Mouse (Mus musculus) yolk sac, embryonic 10.5 days (tissue): ENCODE data around the gene Fam83g.

Experiments
- DNase-seq: peaks from one replicate; pipeline ENCODE4 v3.0.0-alpha.2; 2017; ENCODE audit warnings: low spot score

Gene Fam83g

GRCm38 (mm10) chr11:61674151-61674838 is 9.6 kb upstream of the Fam83g start:
- DNase-seq: no peak

DNA sequence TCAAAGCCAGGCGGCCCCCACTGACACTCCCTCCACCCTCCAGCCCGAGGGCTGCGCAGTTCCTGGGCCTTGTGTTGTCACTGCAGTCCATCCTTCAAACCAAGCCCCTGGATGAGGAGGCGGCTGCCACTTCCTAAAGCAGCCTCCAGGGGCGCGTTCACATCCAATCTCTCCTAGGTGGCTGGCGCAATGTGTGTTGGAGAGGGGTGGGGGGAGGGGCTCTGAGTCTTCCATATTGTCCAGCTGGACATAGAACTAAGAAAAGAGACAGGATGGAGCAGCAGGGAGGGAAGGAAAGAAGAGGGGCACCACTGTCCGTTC is 9.1 kb upstream of the Fam83g start:
- DNase-seq: peak; percentile 73

- DNase-seq: peak; percentile 68
Measured at GRCm38 (mm10) chr11:61675332-61675731, 8.6 kb upstream of the Fam83g start.

GRCm38 (mm10) chr11:61676216-61676854 is 7.6 kb upstream of the Fam83g start:
- no peak for DNase-seq

GRCm38 (mm10) chr11:61677709-61678108 is 6.2 kb upstream of the Fam83g start:
- DNase-seq: no peak

DNA sequence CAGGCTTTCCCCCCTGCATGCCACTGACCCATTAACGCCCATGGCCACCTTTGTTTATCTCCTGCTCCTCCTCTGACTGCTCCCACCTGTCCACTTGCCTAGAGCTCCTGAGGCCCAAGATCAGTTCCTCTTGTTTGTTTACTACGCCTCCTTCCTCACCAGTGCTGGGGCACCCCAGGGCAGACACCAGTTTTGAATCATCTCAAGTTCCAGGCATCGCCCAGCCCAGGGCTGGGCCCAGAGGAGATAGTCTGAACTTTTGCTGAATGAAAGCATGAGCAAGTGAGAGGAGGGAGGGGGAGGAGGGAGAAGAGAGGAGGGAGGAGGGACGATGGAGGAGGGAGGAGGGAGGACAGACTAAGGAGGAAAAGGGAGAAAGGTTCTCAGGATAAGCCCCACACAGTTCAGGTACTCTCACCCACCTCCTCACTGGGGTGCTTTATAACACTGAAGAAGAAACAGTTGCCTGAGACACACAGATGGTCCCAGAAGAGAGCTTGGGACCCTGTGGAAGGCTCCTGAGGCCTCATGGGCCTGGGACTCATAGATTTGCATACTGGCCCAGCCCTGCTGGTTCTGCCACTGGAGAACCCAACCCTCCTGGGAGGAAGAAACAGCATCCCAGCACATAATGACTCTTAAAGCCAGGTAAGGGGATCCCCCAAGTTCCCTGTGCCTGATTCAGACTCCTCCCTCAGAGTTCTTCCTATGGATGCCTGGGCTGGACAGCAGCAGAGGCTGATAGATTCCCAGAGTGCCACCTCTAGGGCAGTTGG is 4.6 kb upstream of the Fam83g start:
- DNase-seq: no peak

DNA sequence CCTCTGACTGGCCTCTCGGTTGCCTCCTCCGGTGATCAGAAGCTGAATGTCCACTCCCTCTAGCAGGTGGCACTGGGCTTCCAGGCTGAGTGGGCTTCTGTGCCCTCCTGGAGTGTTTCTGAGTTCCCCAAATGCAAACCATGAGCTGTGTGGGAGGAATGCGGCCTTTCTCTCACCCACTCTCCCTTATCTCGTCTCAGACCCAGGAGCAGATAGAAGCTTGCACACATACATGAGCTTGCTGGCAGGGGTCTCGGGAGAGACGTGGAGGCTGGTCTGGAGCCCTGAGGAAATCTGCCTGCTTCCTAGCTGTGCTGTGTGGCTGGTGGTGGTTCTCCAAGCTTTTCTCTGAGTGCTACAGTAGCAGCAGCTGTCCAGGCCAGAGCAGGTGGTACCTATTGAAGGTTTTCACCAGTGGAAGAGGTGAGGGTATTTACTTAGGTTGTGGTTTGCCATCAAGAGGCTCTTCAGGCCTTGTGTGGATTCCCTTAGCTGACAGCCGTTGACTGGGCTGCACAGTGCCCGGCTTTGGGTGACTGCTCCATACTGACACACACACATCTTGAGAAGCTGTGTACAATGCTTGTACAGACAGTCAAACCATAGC is 1.3 kb downstream of the Fam83g start:
- DNase-seq: no peak

DNA sequence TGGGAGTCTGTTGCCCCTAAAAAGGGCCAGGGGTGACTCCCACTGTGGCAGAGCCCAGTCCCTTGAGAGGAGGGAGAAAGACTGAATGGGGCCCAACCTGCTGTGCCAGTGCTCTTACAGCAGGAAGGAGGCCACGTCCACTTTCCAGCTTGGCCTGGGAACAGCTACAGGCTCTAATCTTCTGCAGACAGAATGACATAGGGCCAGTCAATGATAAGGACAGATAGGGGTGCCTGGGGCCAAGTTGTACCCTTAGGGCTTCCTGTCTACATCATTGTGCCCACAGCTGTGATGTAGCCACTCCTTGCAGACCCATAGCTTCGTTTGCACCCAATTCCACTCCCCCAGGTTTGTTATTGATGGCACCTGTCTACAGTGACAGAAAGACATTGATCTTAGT is 2.2 kb downstream of the Fam83g start:
- no peak for DNase-seq

- peak; percentile 46 for DNase-seq
Measured at GRCm38 (mm10) chr11:61686906-61687453, 3.1 kb downstream of the Fam83g start.

- no peak for DNase-seq
Measured at GRCm38 (mm10) chr11:61687595-61687994, 3.7 kb downstream of the Fam83g start.

DNA sequence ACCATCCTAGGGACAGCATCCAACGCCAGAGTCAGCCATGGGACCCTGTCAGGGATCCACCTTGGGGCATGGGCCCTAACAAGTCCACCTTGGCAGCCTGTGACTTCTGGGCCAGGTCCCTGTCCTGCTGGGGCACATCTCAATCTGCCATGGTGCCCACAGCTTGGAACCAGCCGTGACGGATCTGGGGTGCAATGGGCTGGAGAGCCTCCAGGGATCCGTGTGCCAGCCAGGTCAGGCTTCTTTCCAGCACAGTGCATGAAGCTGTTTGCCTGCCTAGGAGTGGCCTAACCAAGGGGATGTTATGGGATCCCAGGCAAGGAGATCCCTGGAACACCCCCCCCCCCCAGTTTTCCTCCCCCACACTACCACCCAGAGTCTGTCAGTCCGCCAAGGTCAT is 9.1 kb downstream of the Fam83g start:
- DNase-seq: no peak

DNA sequence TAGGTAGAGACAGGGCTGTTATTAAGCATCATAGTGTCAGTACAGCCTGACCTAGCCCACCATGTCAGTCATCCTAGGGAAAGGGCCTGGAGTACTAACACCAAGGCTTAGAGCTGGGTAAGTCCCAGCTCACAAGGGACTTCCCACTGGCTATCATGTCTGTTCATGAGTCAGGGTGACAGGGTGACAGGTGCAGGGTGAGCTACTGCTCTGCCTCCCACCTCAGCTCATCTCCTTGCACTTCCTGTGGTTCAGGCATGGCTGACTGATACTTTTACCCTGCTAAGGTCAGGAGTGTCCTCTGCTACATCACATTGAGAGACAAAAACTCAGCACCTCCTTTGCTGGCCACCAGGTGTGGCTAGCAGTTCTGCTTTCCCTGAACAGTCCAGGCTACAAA is 15.0 kb downstream of the Fam83g start:
- no peak for DNase-seq

GRCm38 (mm10) chr11:61699460-61699859 is 15.6 kb downstream of the Fam83g start:
- no peak for DNase-seq

DNA sequence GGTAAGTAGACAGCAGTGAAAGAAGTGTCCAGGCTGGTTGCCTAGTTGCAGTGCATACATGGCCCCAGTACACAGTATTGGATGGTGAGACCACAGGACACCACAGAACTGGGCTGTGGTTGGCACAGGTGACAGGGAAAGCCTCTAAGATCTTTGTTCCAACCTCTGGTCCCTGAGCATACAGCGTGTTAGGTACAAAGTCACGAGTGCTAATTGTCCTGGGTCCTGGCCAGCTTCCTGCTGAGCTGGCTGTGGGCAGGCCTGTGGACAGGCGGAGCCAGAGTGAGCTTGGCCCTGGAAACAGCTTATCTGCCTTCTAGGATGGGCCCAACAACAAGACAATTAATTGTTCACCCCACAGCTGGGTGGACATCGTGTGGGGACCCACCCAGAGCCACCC is 16.0 kb downstream of the Fam83g start:
- no peak for DNase-seq

DNA sequence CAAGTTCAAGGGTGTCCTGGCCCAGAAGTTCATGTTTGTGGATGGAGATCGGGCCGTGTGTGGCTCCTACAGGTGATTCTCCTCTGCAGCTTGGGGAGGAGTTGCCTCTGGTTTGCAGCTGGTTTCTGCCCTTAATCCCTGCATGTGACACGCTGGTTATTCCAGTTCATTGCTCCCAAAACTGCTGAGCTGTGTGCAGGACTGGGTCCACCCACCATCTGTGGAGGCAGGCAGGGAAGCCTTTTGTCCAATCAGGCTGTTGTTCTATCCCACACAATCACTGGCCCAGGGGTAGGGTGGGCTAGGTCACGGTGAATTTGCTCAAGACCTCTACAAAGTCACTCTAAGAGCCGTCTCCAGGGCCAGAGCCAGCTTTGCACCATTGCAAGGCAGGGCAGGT is 17.8 kb downstream of the Fam83g start:
- no peak for DNase-seq

GRCm38 (mm10) chr11:61702494-61702893 is 18.6 kb downstream of the Fam83g start:
- DNase-seq: no peak

DNA sequence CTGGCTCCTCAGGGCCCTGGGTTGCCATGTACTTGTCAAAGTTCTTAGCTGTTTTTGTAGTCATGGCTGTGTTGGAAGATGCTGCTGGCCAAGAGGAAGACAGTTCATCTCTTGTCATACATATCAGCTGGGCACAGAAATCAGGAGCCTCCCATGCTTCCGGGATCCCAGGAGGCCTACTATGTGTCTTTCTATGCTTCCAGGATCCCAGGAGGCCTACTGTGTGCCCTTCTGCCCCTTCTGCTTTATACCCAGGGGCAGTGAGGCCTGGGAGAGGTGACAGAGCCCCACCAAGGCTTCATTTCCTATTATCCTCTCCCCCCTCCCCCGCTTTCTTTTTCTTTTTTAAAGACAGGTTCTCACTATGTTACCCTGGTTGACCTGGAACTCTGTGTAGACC is 21.7 kb downstream of the Fam83g start:
- DNase-seq: no peak

DNA sequence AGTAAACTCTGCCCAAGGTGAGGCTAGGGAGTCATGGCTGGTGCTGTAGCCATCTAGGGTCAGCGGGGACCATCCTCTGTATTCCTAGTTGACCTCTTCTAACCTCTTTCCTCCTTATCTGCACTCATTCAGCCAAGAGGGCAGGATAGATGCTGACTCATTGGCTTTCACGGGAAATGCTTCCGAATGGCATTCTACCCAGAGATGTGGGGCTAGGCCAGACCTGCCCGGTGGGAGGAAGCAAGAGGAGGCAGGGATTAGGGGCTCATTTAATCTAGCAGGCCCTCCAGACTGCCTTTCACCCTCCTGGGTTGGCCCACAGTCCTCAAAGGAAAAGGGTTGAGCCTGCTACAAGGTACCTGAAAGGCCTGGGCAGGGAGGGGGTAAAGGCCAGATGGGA is 22.3 kb downstream of the Fam83g start:
- peak; percentile 67 for DNase-seq

DNA sequence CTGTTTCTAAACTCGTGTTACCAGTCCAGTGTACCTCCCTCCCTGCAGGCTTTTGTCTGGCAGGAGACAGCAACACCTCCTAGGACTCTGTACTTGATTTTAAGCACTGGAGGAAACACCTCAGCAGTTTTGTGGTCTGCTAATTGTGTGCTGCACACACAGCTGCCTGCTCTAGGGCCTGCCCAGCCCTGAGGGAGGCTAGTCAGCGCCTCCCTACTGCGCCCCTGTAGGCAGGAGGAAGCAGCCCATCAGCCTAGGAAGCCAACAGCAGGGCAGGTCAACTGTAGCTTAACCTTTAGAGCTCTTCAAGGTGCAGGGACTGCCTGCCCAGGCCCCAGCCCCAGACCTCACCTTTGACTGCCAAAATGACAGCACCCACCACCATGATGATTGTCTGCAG is 25.0 kb downstream of the Fam83g start:
- peak; percentile 45 for DNase-seq

DNA sequence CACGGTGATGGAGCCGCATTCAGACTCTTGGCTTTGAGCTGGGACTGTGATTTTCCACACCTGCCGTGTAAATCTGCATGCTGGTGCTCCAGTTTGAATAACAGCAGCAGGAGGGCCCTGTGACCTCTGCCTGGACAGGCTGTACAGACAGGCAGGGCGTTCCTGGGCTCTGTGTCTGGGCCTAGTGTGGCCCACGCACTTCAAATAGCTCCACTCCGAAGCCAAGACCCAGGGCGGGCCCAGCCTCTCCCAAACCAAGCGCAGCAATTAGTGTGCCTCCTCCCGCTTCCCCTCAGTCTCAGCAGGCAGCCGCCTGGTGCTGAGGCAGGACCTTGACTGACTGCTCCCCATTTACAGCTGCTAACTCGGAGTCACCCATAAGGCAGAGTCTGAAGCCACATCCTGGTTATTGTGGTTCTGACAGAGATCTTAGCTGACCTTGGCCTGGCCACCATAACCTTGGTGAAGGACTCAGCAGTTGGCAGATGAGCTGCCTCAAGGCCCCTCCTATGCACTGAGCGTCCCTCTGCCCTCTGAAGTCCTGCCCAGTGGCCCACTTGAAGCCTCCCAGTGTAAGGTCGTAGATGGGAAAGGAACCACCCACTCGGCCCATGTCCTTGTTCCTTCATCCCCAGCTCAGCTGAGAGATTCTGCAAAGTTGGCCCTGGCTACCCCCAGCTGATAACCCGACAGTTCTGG is 29.4 kb downstream of the Fam83g start:
- DNase-seq: no peak

- DNase-seq: peak; percentile 73
Measured at GRCm38 (mm10) chr11:61714346-61715117, 30.6 kb downstream of the Fam83g start.
